Mouse (Mus musculus): ENCODE measurements around the gene Olfr322.

DNA sequence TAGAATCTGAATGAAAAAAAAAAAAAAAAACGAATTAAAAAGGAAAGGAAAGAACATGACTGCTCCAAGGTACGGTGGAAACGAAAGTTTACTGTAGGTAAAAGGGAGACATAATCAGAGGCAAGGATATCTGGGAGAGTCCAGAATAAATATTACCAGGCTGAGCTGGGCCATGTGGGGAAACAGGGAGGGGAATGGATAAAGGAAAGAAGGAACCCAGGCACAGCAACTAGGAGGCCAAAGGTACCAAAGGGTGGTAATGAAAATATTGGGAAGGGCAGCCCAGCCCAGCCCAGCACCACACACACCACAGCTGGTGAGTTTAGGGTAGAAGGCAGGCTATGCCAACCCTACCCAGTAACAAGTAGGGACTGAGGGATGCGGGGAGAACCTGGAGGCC lies 23.7 kb upstream of the Olfr322 start:
- TF ChIP-seq CTCF (IDR thresholded peaks at IDR 0.05): no peak
- no peak for TF ChIP-seq EP300 (IDR thresholded peaks at IDR 0.05)

Measured in lung, postnatal 0 days (tissue).